ENCODE assay signal across 9 mouse cellular contexts in the genomic region with DNA sequence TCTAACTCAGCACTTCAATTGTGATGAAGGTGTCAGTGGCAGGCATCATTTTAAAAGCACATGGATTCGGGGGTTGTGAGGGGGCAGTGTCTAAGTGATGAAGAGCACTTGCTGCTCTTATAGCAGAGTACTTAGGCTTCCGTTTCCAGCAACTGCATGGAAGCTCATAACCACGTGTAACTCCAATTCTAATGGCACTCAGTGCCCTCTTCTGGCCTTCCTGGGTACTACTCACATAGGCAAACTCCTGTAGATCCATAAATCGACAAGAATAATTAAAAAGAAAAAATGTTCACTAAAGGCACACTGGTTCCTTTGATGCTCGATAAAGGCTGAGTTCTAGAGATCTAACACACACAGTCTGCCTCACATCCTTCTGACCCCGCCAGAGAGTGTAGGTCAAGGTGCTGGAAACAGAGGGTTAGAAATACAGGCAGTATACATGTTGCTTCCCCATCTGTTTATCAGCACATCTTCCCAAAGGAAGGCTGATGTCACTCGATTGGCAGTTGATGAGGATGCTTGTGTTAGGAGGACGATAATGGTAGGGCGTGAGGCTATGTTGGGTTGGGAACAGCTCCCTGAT.
DNase-seq lines count a peak whose midpoint lies in the region; ATAC-seq and TF ChIP-seq lines count a peak whose summit lies in the region.
"Had no signal": no experiment of that assay in that cellular context is flagged by ENCODE, and none has a peak within 500 bp of the region (broad histone marks: within the 10 kb centered on the region; RNA-seq: fewer than 3 reads in every experiment).

No protein-coding gene starts in this region.

- peak; percentile 59 for TF ChIP-seq CTCF in kidney, adult 2 months (conservative IDR thresholded peaks at IDR 0.05; ENCODE audit: insufficient read depth, insufficient read length, low read depth, low read length)

- WGBS in kidney, adult 2 months = 48% methylated on average over 9 of the region's 9 CpGs
- WGBS in liver, embryonic 13.5 days (ENCODE audit: insufficient replicate concordance) = 37% methylated on average over 9 of the region's 9 CpGs

- H3K4me1 ChIP-seq in kidney, adult 2 months (ENCODE audit: control insufficient read depth, insufficient read depth, low read length) = no peaks in the 10 kb centered on the region
- no peaks in the 10 kb centered on the region for H3K4me1 ChIP-seq in liver, embryonic 13.5 days (replicated peaks)

- no peak overlapping the region for H3K4me2 ChIP-seq in liver, embryonic 13.5 days

- peak; percentile 42 for DNase-seq in urinary bladder, postnatal 25 days (ENCODE audit: low spot score)
- no peak for DNase-seq in urinary bladder, adult 2 months (ENCODE audit: low spot score)
- DNase-seq in adrenal gland, adult 18-20 months (ENCODE audit: low spot score in 2 of 2) = peak; percentile 45 to 57
- peak; percentile 76 for DNase-seq in embryo, embryonic 10 days (ENCODE audit: low spot score)
- peak; percentile 59 for DNase-seq in kidney, adult 2 months
- DNase-seq in liver, embryonic 13.5 days = peak; percentile 6
- peak; percentile 11 for DNase-seq in retina, adult 2 months (ENCODE audit: low read depth, low spot score)
- no peak for DNase-seq in Muller cell, postnatal 12 days (ENCODE audit: inconsistent ontology term)

- no peaks in the 10 kb centered on the region for H3K9me3 ChIP-seq in liver, embryonic 13.5 days (replicated peaks)
- H3K9me3 ChIP-seq: megakaryocyte, embryonic 14.5 days had no signal

- H3K36me3 ChIP-seq in kidney, adult 2 months (ENCODE audit: control insufficient read depth, insufficient read depth, low read length) = no peaks in the 10 kb centered on the region
- H3K36me3 ChIP-seq in liver, embryonic 13.5 days = no peaks in the 10 kb centered on the region

- TF ChIP-seq POLR2A in kidney, adult 2 months (IDR thresholded peaks at IDR 0.05; ENCODE audit: low read depth, low read length) = no peak

- no peak for ATAC-seq in liver, embryonic 13.5 days (ENCODE audit: low read depth)

- no peak overlapping the region for H3K27ac ChIP-seq in kidney, adult 2 months (ENCODE audit: insufficient read depth, low read depth, low read length)
- no peak overlapping the region for H3K27ac ChIP-seq in liver, embryonic 13.5 days

- H3K4me3 ChIP-seq in kidney, adult 2 months (ENCODE audit: insufficient read depth, low read depth, low read length) = no peak overlapping the region
- H3K4me3 ChIP-seq in liver, embryonic 13.5 days (replicated peaks) = no peak overlapping the region
- H3K4me3 ChIP-seq: megakaryocyte, embryonic 14.5 days had no signal

- no peak overlapping the region for H3K9ac ChIP-seq in liver, embryonic 13.5 days

- H3K27me3 ChIP-seq in kidney, adult 2 months (replicated peaks; ENCODE audit: control insufficient read depth, insufficient read depth, low read length) = no peaks in the 10 kb centered on the region
- no peaks in the 10 kb centered on the region for H3K27me3 ChIP-seq in liver, embryonic 13.5 days
- H3K27me3 ChIP-seq: megakaryocyte, embryonic 14.5 days had no signal

Comparison
In these comparisons a context has a peak if more than half of its experiments do, and no peak if none do; other contexts are left out.
1. DNase-seq: peak in urinary bladder, postnatal 25 days (single experiment), adrenal gland, adult 18-20 months (2 of 2), embryo, embryonic 10 days (single experiment), kidney, adult 2 months (single experiment), liver, embryonic 13.5 days (single experiment) and retina, adult 2 months (single experiment); none in urinary bladder, adult 2 months (single experiment) and Muller cell, postnatal 12 days (single experiment).